Mouse (Mus musculus) CH12F3 (cell line): ENCODE data around the gene Acox3.
"Not testable (repeated sequence)": the region's sequence is repeated elsewhere in the genome, so short reads cannot be mapped to it uniquely, and the experiment has no call there.

Experiments
- in situ Hi-C: fragments of 300-500 bp; cut with MboI; formaldehyde crosslinking; loops from 2 replicates; pipeline ENCODE4 v1.14.3; 2020; ENCODE audit warnings: low sequenced_read_pairs

Acox3 gene

DNA sequence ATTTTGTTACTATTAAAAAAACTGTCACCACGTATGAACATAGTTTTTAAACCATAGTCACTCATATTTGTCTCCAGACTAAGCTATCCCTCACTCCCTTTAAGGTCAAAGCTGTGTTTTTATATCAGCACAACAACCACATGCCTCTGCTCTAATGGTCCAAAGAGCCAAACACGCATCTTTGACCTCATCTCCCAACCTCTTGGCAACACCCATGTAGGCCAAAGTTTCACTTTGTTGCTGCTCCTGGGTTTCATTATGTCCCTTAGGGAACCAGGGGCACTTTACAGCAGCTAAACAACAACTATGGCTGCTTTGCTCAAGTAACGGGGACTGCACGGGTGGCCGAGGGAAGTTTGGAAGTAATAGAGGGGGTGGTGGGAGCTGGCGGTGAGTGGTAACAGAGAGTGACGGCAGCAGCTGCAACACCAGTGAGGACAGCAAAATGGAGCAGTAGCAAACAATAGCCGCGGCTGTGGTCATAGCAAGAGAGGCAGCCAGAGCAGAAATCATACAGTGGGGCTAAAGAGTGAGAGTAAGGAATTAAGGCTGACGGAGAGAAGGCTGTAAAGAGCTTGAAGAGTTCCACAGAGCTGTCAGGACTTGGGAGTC, 6.3 kb upstream of the Acox3 start:
- in situ Hi-C loops: no loop called here

DNA sequence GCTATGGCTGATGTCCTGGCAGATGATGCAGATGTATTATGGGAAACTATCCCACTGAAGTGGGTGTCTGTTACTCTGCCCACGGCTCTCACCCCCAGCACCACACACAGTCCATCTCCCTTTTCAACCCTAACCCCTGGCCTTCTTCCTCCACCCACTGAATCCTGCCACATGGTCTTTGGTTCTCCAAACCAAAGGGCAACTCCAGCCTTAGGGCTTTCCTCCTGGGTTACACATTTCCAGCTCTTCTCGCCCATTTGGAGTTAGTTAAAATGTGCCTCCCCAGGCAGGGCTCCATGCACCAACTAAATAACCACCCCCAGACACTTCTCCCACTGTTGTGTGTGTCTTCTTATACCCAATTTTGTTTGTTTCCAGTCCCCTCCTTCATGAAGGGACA, 4.4 kb upstream of the Acox3 start:
- in situ Hi-C loops: no loop called here

DNA sequence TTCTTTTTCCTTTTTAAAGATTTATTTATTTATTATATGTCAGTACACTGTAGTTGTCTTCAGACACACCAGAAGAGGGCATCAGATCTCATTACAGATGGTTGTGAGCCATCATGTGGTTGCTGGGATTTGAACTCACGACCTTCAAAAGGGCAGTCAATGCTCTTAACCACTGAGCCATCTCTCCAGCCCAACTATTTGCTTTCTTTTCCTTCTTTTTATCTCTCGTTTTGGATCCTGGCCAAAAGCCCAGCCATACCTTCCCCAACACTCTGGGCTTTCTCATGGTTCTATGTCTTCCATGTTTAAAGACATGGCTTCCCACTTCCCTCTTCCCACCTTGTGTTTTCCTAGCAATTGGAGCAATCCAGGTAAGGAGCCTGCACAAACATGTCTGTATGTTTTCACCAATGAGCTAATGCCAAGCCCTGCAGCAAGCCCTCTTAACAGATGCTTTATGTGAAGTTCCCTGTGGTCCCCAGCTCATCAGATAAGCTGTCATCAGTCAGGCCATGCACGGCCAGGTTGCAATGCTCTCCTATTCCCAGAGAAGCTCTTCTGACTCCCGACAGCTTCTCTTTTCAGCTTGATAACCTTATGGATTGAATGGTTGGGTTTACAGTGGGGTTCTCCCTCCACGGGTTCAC, 3.5 kb upstream of the Acox3 start:
- in situ Hi-C loops: no loop called here

DNA sequence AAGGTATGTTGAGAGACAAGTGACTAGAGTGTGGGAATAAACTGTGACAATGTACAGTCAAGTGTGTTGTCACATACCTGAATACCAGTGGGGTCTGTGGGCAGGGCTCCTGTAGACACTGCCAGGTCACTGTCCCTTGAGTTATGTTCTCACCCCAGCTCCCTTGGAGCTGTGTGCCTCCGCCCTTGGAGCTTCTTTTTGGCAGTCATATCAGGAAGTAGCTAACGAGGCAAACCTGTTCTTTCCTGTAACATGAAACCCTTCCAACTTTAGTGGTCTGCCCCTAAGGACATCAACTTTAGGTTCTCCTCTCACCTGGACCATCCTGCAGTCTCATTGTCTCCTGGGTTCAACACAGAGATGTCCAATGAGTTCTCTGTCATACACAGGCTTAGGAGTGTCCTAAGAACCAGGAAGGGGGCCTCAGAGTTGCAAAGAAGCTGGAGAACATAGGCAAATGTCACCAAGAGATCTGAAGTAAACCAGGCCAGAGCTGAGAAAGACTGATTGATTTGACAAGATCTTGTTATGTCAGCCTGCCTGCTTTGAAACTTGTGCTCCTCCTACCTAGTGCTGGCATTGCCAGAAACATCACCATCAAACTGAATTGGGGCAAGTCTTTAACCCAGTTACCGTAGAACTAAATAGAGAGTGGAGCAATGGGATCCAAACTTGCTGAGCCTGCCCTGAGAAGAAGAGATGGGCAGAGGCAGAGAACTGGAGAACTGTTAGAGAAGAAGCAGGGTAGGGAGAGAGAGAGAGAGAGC, 2.5 kb upstream of the Acox3 start:
- in situ Hi-C loops: no loop called here

DNA sequence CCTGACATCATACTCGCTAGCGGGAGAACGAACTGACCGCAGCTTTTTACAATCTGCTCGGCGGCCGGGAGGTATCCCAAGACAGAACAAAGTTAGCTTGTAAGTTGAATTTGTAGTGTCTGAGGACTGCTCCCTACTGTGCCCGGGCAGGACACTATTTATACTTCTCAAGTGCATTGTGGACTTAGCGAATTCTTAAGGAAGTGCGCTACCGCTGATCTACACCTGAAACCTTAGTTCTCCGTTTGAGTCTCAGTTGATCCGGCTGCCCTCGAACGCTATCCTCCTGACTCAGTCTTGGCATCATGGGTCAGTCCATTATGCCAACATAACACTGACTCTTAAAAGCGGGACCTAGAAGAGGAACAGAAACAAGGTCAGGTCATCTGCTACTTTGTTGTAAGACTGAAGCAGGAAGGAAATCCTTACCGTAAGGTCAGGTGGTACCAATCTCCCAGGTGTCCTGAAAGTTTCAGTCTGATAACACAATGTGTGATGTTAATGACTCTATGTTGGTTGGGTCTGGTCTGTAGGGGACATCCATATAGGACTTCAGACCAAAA, 462 bp downstream of the Acox3 start:
- in situ Hi-C loops: no loop called here

DNA sequence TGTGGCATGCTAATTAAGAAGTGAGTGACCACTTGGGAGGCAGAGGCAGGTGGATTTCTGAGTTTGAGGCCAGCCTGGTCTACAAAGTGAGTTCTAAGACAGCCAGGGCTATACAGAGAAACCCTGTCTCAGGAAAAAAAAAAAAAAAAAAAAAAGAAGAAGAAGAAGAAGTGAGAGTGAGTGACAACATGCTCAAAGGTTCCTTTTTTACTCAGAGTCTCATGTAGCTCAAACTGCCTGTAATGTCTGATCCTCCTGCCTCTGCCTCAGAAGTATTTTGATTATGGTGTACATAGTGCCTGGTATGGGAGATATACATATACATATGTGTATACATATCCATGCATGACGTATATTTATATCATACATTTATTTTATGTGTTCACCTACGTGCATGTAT, 1.4 kb downstream of the Acox3 start:
- in situ Hi-C loops: not testable (repeated sequence)

DNA sequence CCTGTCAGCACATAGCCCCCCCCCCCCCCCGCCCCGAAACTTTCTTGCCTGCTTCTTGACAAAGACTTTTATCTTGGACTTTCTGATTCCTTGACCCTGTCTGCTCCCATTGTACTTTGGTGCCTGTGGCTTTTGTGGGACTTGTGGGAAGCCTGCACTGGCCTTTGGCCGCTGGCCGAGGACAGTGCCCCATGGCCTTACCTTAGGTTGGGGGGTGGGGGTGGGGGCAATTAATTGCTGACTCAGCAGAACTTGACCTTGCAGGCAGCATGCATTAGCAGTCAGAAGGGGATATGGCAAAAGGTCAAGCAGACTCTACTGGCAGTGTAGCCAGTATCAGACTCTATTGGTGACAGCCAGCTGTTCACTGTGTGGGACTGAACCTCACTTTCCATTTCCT, 8.7 kb downstream of the Acox3 start:
- in situ Hi-C loops: loop anchor here (10.0 kb wide), 1 partner anchor 123 kb away; no protein-coding TSS in a partner anchor

DNA sequence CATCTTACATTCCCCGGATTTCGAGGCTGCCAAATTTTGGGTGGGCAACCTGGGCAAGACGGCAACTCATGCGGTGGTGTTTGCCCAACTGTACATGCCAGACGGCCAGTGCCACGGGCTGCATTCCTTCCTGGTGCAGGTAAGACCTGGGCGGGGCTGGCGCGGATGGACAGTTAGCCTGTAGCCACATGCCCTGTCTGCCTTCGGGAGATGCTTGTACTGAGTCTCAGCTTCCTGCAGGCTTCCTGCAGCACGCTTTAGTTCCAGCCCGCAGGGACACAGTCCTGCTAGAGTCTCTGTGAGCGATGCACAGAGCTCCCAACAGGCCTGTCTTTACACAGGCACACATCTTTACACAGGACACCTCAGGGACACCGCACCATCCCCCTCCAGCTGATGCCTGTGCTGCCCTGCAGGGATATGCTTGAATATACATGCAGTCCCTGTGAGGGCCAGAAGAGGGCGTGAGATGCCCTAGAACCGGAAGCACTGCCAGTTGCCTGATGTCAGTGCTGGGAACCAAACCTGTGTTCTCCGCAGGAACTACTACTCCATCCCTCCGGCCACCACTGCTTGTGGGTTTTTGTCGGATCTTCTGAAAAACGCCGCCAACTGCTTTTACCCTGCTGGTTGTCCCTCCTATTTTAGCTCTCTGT, 9.4 kb downstream of the Acox3 start:
- in situ Hi-C loops: loop anchor here (10.0 kb wide), 1 partner anchor 123 kb away; no protein-coding TSS in a partner anchor

DNA sequence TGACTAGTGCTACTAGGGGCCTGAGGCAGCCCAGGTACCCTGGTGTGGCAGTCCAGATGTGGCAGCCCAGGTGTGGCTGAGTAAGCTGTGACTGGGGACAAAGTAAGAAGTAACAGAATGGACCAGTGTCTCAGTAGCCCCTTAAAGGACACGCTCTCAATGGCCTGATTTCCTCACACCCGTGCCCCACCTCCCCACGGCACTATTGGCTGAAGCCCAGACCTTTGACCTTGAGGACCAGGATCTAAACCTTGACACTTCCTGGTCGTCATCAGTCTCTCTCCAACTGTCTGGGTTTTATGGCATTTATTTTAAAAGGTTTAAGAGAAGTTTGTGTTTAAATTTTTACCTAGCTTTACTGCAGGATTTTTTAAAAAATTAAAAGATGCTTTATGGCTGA, 10.0 kb downstream of the Acox3 start:
- in situ Hi-C loops: loop anchor here (10.0 kb wide), 1 partner anchor 122 kb away; no protein-coding TSS in a partner anchor

DNA sequence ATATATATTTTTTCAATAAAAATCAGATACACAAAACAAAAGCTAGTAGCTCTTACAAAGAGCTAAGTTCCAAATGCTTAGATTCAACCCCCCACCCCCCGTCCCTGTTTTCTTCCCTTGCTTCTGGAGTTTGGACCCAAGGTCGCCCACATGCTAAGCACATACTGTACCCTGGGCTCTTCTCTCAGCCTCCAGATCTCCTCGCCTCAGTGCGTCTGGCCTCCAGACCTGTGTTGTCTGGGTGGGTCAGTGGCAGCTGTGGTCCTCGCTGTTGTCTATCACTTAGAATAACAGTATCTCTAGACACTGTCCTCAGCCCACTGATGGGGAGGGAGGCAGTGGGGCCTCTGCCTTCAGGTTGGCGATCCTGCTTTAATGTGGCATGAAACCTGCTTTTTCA, 10.4 kb downstream of the Acox3 start:
- in situ Hi-C loops: loop anchor here (10.0 kb wide), 1 partner anchor 122 kb away; no protein-coding TSS in a partner anchor

DNA sequence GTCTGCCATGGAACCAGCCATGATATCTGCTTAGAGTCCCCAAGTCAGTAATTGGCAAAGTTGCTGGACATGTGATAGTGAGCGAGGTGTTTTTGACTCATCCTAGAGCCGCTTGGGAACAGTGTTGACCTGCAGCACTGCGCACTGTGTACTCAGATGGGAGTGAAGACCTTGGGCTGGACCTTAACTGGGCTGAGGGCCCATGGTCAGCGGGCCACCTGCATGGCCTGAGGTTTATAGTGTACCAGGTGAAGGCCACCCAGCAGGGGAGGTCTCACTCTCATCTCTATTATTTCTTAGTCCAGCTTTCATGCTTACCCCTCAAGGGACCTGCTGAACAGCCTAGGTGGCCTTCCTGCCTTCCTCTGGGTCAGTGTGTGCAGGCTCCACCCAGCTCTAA, 11.9 kb downstream of the Acox3 start:
- in situ Hi-C loops: loop anchor here (10.0 kb wide), 1 partner anchor 120 kb away; no protein-coding TSS in a partner anchor

DNA sequence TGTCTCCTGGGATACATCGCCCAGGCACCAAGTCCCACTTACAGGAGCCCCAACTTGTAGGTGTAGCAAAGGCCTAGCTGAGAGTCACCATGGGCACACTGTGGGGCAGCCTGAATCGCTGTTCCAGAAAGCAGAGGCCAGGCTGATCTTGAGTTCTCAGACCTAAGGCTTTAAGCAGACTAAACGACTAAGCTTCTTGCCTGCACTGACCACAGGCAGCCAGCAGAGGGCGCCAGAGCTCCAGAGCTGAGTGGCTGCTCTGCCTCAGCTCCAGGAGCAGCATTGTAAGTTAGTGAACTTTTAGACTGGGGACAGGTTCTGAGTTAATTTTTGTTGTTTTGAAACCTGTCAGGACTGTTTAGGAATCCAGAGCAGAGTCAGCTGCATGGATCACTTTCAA, 12.9 kb downstream of the Acox3 start:
- in situ Hi-C loops: loop anchor here (10.0 kb wide), 1 partner anchor 119 kb away; no protein-coding TSS in a partner anchor

DNA sequence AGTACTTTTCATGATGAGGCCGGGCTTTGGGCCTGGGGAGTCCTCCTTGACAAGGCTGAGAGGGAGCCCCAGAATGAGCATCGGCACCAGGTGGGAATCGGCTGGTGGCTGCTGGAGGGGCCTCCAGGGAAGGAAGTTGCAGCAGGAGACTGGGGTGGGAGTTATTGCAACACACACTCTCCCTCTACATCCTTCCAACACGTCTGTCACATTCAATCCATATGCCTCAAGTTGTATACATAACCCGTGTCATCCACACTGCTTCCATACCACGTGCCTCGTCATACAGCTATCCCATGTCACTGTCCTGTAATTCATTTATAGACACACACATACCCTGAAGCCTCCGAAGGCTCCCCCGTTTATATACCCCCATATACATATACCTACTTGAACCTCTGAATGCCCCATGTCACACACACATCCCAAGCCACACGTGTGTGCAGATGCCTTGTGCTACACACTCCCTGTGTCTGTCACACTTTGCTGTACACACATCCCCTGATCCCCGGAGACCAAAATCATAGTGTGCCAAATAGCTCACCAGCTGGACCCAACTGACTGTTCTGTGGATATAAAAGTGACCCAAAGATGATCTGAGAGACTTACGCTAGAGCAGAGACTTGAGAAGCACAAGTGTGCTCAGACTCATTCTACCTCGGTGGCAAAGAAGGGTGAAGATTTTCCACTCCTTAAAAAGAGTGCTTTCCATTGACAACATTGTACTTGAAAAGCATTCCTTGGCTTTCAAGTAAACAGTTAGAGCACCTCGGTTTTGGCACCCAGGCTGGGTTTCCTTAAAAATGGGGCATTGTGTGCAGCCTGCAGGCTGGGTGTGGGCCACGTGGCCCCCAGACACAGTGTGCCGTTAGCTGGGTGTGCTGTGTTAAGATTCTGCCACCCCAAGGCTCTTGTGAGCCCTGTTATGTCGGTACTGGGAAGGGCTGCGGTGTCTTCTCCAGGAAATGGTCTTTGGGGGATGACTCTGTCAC, 13.6 kb downstream of the Acox3 start:
- in situ Hi-C loops: loop anchor here (10.0 kb wide), 1 partner anchor 118 kb away; no protein-coding TSS in a partner anchor

DNA sequence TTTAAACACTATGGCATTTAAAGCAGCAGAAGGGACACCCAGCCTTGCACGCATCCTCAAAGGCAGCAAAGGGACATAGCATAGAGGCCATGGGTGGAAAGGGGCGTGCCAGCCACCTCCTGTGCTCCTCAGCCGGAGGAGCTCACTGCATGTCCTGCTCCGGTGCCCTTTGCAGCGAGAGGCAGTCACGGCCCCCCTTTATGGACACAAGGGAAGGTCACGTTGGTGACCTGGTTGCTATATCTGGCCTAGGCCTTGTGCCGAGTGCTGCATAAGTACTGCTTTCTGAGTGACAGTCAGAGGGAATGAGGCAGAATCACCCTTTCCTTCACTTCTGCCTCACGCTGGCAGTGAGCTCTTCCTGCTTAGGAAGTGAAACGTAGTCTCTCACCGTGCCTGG, 17.4 kb downstream of the Acox3 start:
- in situ Hi-C loops: no loop called here

DNA sequence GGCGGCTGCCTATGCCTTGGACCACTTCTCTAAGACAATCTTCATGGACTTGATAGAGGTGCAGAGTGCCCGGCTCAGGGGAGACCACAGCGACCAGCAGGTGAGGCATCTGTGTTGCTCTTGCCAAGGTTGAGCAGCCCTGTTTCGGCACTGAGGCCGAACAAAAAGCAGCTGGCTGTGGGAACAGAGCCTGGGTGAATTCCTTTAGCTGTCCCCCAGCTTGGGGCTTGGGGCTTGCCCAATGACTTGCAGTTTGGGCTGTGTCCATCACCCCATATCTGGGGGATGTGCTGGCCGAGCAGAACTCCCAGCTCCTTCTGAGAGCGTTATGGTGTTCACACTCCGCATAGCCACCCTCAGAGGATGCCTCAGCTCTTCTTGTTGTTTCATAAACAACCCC, 18.7 kb downstream of the Acox3 start:
- in situ Hi-C loops: no loop called here

DNA sequence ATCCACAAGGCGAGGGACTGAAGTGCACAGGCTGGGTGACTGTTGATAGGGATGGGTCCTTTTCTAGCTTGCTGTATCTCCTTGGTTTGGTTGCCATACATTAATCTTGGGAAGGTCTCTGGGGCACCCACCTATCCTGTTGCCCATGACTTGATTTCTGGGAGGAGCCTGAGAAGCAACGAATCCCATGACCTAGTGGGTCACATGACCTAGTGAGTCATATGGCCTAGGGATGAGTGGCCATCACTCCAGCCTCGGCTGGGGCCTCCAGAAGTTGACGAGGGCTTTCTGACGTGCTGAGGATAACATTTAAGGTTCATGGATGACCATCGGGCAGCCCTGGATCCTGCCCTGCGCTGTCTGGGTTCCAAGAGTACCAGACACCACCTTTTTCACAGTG, 22.5 kb downstream of the Acox3 start:
- in situ Hi-C loops: no loop called here

DNA sequence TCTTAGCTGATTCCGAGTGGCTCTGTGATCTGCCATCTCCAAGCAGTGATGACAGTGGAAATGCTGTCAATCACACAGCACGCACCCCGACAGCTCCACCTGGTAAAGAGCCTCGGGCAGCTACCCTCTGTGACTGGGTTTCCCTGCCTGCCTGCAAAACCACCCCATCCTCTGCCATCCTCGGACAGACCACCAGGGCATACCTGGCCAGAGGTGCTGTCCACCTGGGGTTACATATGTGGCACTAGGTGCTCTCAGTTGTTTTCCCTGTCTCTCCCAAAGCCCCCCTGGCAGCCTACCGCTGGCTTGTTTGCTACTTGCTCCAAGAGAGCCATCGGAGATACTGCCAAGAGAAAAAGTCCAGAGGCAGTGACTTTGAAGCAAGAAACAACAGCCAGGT, 24.0 kb downstream of the Acox3 start:
- in situ Hi-C loops: no loop called here

DNA sequence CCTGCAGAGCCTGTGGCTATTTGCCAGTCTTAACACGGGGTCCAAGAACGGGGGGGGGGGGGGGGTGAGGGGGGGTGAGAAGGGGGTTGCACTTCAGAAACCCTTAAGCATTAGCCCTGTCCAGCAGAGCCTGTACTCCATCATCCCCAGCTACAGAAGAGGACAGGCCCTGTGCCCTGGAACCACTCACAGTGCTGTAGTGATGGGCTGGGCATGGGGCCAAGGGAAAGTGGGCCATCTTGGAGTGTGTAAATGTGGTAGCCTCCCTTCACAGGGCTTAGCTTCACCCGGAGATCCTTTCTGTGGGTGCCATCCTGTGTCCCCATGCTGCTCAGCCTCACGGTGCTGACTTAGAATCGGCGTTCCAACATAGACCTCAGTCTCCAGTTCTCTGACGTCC, 24.9 kb downstream of the Acox3 start:
- in situ Hi-C loops: no loop called here

DNA sequence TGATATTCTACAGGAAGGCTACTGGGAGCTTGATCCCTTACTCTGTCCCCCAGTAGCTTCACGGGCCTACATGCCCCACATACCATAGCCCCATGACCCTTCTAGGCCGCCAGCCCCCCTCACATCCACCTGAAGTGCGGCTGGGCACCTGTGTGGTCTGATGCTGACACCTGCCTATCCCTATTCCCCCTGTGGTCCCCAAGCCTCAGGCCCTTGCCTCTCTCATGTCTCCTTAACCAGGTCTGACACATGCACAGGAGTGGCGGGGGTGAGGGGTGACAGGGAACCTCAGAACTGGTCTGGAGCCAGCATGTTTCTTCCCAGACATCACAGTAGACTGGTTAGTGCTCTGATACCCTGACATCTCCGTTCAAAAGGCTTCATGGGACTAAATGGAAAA, 25.7 kb downstream of the Acox3 start:
- in situ Hi-C loops: no loop called here

DNA sequence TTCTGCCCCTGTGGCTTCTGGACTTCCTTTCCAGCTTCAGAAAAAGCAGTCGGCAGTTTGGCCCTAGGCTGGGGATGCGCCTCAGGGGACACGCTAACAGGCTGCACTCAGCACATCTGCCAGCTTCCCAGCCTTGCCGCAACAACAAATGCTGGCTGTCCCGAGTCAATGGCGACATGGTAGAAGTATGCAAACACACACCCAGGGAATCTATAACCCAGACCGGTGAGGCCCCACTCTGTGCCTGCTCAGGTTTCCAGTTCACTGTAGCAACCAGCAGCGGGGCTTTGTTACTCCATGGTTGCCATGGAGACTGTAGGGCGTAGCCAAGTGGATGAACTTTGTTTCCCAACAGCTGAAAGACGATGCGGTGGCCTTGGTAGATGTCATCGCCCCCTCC, 26.5 kb downstream of the Acox3 start:
- in situ Hi-C loops: no loop called here
